Mouse (Mus musculus) telencephalon, adult 2 months (tissue): Measurements from ENCODE around the gene Dnase1l2.
"Not testable (repeated sequence)": the region's sequence is repeated elsewhere in the genome, so short reads cannot be mapped to it uniquely, and the experiment has no call there.

Experiments
- DNase-seq: peaks from one replicate; pipeline ENCODE4 v3.0.0-alpha.2; 2011; ENCODE audit warnings: low read depth, low spot score

Gene Dnase1l2

DNA sequence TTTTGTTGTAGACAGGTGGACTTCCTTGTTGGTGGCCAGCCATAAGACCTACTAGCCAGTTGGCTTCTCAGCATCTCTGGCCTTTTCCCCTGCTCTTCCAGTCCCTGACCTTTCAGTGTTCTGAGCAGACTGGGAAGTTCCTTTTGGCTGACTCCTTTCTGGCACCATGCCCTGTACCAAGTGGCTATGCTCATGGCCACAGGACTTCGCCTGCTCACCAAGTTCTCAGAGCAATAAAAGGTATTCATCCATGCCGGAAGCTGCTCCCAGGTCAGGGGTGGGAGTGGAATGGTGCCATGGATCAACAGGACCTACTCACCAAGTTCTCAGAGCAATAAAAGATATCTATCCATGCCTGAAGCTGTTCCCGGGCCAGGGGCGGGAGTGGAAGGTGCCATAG, 29.6 kb upstream of the Dnase1l2 start:
- DNase-seq, result no peak

DNA sequence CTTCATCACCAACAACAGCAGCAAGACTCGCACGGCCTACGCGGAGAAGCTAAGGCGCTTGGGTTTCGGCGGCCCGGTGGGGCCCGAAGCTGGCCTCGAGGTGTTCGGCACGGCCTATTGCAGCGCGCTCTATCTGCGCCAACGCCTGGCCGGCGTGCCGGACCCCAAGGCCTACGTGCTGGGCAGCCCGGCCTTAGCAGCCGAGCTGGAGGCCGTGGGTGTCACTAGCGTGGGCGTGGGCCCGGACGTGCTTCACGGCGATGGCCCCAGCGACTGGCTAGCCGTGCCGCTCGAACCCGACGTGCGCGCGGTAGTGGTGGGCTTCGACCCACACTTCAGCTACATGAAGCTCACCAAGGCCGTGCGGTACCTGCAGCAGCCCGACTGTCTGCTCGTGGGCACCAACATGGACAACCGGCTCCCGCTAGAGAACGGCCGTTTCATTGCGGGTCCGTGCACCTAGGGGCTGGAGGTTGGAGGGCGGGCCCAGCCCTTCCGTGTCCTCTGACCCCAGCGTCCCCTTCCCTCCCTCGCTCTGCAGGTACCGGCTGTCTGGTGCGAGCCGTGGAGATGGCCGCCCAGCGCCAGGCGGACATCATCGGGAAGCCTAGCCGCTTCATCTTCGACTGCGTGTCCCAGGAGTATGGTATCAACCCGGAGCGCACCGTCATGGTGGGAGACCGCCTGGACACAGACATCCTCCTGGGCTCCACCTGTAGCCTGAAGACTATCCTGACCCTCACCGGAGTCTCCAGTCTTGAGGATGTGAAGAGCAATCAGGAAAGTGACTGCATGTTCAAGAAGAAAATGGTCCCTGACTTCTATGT, 28.0 kb upstream of the Dnase1l2 start:
- no peak for DNase-seq

DNA sequence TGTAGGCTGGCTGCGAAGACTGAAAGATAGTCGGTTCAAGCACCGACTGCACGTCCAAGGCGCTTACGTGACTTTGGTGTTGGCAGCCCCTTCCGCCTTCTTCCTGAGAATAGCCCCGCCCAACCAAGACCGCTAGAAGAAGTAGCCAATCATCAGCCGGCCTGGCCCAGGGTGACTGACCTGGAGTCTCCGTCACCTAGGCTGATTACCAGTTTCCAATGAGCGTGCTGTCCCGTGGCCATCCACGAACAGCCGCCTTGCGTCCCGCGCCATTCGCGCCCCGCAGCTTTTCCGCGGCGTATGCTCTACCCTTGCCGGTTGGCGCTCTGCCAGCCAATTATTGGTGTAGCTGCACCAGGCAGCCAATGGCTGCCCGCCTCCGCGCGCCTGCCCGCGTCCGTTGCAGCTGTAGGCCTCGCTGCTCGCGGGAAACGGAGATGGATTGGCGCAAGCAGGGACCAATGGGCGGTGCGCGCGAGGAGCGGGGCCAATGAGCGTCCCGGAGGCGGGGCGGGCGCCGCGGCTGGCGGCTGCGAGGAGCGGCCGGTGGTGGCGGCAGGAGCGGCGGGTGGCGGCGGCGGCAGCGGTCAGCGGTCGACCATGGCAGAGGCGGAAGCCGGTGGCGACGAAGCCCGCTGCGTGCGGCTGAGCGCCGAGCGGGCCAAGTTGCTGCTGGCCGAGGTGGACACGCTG, 27.2 kb upstream of the Dnase1l2 start, which contains the start of the genes E4f1 and Pgp:
E4f1 (minus strand) TSS at position 404 of the 693 bp plus-strand sequence.
Pgp (plus strand) TSS at position 483 of the 693 bp plus-strand sequence.
- DNase-seq, result peak; percentile 97

DNA sequence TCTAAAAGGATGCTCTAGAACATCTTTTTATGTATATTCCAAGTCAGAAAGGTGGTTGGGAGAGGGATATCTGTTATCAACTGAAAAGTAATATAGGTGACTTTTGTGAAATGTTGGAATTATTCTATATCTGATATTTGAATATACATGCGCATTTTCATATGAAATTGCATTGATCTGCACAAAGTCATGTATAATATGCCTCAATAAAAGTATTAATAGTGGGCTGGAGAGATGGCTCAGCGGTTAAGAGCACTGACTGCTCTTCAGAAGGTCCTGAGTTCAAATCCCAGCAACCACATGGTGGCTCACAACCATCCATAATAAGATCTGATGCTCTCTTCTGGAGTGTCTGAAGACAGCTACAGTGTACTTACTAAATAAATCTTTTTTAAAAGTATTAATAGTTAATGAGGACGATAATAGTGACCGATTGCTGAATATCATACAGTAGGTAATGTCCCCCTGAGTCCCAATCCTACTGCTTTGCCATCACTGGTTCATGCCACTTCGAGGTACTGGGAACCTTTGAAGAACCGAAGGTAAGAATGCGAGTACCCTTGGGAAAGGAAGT, 26.5 kb upstream of the Dnase1l2 start:
- DNase-seq, result no peak

DNA sequence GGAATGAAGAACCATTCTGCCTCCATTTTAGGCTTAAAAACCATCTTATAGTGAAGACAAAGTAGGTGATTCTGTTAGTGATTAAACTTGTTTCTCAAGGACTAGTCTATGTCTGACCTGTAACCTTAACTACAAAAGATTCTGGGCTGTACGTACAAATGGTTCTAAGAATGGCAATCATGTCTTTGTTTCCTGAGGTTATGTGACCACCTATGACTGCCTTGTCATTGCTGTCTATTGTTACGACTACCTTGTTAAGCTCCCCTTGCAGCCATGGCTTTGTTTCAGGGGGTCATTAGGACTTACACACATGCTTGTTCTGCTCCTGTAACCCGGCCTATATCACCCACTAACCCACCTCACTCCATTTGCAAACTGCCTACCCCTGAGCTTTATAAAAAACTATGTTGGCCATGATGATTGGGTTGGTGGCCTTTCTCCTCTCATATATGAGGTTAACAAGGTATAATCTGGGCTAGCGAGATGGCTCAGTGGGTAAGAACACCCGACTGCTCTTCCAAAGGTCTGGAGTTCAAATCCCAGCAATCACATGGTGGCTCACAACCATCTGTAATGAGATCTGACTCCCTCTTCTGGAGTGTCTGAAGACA, 25.8 kb upstream of the Dnase1l2 start:
- DNase-seq, result no peak

DNA sequence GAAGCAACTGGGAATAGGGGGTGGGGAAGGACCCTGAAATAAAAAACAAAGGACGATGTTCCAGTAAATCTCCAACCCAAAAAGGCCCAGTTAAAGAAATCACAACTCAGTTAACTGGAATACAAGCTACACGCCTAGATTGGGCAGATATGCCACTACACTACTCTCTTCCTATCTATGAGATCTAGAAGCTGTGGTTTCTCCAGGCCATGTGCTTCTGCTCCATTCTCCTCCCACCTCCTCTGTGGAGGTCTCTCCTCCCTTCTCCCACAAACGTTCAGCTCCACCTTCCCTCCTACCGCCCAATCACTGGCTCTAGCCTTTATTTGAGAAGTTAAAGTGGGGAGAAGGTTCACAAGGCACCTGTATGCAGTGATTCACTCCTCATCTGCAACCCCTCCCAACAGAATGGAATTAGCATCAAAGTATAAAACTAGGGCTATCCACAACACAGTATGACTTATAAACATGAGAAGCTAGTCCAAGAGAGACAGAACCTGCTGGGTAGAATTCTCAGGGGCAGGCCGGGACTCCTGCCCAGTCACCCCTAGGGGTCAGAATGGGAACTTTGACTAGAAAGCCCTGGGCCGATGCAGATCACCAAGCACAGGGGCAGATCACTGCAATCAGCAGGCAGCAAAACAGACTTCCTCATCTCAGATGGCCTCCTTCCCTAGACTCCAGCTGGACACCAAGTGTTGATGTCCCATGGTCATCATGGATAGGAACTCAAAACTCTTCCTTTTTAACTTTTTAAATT, 20.6 kb upstream of the Dnase1l2 start:
- DNase-seq, result no peak

DNA sequence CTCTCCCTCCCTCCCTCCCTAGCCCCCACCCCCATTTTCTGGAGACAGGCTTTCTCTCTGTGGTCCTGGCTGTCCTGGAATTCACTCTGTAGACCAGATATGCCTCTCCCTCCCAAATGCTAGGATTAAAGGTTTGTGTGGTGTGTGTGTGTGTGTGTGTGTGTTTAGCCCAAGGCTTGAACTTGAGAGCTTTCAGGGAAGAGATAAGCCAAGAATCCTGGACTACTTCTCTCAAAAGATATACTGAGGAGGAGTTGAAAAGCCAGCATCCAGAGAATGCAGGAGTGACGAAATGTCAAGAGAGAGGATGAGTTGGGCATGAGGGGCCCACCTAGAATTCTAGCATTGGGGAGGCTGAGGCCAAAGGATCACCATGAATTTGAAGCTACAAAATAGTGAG, 20.0 kb upstream of the Dnase1l2 start:
- no peak for DNase-seq

DNA sequence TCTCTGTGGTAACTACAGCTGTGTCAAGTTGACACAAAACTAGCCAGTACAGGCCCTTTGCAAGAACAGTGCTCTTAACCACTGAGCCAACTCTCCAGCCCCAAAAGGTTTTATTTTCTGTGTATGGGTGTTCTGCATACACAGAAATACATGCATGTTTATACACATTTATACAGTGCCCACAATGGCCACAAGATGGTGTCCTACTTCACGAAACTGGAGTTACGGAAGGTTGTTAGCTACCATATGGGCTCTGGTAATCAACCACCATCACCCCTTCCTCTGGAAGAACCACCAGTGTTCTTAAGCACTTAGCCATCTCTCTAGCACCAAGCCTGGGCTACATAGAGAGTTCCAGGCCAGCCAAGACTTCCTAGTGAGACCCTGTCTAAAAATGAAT, 18.7 kb upstream of the Dnase1l2 start:
- no peak for DNase-seq

DNA sequence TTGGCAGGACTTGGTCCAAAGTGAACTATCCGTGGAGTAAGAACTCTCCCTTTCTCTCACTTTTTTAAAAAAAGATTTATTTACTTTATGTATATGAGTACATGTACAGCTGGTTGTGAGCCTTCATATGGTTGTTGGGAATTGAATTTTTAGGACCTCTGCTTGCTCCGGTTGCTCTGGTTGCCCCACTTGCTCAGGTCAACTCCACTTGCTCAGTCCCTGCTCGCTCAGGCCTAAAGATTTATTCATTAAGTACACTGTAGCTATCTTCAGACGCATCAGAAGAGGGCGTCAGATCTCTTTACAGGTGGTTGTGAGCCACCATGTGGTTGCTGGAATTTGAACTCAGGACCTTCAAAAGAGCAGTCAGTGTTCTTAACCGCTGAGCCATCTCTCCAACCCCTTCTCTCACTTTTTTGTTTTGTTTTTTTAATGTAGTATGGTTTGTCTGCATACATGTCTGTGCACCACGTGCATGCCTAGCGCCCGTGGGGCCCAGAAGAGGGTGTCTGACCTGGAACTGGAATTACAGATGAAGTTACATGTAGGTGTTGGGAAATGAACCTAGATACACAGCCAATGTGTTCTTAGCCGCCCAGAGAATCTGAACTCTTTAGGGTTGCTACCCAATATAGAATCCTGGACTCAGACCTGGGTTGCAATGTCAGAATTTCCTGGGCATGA, 12.8 kb upstream of the Dnase1l2 start:
- not testable (repeated sequence) for DNase-seq

DNA sequence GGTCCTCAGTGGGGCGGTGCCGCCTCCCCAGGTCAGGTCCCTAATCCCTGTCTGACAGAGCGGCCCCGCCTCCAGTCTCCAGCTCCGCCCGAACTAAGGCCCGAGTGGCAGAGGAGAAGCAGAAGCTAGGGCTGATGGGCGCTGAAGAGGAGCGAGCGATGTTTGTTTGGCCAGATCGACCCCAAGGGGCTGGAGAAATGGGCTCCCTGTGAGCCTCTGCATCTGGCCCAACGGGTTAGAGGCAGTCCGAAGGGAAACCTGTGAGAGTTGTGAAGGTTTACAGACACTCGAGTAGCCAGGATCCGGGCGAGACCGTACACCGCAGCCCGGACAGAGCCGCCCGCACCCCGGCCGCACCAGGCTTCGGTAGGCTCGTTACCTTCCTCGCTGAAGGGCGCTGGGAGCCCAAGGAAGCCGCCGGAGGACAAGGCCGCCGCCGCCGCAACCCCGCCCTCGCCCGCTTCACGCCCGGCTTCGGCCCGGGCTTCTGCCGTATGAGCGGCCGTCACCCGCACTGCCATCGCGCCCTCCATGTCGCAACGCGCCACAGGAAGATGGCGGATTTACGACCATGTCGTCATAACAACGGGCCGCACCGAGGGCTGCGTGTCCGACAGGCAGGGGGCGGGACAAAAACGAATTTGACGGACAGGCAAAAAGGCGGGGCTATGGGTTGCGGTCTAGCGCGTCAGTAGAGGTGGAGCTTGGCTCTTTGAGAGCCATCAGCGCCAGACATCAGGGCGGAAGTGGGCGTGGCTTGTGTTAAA, 12.0 kb upstream of the Dnase1l2 start:
- DNase-seq, result peak; percentile 99

DNA sequence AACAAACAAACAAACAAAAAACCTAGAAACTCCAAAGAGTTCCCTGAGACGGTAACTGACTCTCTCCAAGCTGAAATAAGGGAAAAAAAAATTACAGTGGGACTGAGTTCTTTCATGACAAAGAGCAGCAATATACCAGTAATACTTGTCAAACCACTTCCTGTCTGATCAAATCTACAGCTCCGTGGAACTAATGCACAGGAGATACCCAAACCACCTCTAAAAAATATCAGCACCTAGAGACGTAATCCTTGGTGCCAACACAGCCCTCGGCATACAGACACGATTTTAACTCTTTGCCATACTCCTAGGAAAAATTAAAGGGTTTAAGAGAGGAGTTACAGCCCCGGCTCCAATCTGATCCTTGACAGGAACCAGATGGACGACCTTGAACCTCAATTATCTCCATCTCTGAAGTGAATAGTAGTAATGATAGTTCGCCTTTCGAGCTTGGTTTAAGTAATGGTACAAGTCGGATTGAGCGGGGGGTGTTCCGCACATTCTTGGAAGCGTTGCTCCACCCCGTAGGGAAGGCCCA, 11.4 kb upstream of the Dnase1l2 start:
- DNase-seq, result no peak

DNA sequence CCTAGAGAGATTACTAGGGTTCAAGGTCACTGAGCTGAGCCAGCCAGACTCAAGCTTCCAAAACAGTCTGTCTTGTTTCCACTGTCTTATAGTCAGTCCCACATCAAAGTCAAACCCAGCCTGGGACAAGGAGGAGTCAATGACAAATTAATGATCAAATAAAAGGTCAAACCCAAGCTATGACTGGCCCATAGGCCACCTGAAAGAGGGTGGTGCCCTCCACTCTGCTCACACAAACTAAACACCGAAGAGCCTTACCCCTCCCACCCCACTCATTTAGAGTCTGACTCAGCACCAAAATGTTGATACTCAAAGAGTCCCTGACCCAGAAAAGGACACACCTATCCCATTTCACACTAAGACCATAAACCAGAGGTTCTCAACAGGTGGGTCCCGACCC, 10.5 kb upstream of the Dnase1l2 start:
- DNase-seq, result no peak

DNA sequence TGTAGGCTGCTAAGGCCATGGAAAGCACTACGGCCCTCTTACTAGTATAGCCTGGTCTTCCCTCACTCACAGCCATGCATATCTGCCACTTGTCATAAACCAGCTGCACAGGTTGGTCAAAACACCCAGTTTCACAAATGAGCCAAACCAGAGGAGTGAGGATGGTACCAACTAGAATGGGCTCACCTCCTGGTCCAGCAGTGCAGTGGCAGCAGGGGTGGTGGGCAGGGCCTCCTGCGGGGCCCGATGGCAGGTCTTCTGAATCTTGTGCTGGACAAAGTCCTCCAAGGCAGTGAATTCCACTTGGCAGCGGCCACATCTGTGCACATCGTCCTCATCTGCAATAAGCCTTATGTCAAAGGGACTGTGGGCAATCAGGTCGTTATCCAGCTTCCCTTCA, 8.3 kb upstream of the Dnase1l2 start:
- no peak for DNase-seq

DNA sequence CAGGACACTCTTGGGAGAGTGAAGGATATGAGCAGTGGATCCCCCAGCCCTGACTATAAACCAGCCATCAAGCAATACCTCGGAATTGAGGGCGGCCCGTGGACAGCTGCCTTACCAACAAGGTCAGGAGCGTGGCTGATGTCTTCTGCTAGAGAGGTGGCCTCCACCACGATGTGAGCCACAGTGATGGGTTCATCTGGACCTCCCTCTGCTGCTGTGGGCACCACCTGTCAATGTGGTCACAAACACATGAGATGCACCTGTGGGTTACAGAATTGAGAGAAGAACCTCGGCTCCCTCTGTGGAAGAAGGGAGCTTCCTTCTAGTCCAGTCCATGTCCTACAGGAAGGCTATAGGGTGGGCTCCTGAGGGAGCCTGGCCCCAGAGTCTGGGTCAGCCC, 6.6 kb upstream of the Dnase1l2 start:
- no peak for DNase-seq

DNA sequence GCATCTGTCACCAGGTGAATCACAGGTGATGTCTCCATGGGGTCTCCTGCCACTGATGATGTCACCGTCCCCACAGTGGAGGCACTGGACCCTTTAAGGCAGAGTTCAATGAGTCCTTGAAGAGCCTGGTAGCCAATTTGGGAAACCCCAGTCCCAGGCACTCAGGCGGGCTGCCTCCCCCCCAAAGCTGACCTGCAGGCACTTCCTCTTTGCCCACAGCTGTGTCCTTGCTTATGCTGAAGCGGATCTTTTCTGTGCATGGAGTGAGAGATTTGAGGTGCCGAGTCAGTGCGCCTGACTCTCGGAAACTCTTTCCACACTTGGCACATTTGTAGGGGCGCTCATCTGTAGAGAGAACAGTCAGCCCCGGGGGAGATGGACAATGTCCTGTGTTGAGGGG, 3.7 kb upstream of the Dnase1l2 start:
- no peak for DNase-seq

DNA sequence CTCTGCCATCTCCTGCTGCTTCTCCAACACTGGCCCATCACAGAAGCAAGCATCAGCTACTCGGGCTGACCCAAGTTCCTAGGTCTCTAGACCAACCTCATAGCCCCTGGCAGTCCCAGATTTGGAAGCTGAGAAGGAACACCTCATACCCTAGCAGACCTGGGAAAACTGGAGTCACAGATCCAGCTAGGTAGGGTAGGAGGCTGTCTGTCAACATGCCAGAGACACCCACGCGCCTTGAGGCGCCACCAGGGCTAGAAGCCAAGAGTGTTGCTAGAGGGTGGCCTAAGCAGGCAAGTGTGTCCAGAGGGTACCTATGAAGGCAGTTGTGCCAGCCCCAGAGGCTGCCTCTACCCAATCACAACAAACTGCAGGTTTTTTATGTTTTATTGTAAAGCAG, 504 bp upstream of the Dnase1l2 start:
- peak; percentile 23 for DNase-seq

DNA sequence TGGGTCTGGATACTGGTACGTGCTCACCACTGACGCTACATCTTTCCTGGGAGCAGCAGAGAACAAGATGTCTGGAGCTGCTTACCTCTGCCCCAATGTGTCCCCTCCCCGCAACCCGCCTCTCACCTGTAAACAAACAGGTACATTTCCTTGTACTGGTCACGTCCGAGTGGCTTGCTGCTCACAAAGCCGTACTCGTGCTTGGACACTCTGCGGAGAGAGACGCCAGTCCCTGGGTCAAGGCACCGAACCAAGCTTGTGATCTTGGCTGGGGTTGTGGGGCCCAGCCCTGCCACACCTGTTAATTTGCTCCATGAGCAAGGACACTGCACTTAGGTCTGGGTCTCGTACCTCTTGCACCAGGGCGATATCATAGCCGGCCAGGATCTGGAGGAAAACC, 798 bp downstream of the Dnase1l2 start:
- DNase-seq, result no peak

DNA sequence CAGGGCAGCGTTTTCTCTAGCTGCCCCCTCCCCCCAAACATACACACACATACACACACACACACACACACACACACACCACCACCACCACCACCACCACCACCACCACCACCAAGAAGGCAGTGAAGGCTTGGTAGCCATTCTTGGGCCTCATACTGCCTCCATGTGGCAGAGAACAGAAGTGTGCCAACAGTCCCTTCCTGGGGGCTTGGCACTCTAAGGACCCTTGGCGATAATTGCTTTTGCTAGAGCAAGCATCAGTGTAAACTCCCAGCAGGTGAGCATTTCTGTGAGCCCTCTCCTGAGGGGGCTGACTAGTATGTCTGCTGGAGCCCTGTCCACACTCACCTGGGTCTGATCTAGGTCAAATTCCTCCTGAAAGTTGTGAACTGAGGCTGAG, 1.8 kb downstream of the Dnase1l2 start:
- DNase-seq, result no peak

DNA sequence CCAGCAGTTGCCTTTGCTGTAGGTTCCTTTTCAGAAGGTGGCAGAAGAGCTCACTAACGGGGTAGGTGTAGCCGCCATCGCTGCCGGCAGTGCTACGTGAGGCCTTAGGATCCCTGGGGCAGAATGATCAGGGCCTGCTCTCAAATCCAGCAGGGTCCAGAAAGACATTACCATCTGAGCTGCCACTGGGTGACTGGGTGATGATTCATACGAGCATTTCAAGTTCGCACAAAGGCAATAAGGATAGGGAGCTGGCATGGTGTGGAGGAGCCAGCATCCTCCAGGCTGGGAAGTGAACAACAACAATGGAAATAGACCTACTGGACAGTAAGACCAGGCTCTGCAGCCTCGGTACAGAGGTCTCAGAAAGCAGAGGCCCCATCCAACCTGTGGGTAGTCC, 2.5 kb downstream of the Dnase1l2 start:
- no peak for DNase-seq

DNA sequence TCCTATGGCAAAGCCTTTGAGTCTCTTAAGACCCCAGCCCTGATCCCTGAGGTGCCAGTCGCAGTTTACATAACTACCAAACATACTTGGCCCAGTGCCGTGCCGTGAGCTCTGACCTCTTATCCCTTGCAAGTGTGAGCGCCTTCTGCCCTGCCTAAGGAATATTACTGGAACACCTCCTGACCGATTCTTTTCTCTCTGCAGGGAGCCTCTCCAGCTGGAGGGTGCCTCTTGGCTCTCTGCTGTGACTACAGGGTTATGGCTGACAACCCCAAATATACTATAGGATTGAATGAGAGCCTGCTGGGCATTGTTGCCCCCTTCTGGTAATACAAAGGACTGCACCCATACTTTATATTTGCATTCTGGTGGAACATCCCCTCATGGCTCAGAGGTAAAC, 5.9 kb downstream of the Dnase1l2 start:
- no peak for DNase-seq
